Mouse (Mus musculus): ENCODE measurements around the gene Ren1.

Ren1 gene

DNA sequence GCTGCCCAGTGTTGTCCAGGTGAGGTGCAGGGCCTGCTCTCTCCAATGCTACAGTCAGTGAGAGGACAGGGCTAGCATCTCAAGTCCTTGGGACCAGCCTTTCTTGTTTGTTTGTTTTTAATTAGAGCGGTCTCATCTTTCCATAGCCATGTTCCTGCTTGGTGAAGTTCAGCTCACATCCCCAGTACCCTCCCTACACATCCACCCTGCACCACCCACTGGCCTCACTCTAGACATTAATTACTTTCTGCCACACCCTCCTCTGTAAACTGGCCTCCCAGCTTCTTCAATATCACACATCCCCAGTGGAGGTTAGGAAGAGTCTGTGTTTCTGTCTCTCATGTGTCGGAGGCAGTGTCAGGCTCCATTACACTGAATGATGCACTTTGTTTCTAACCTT lies 6.0 kb upstream of the Ren1 start:
- DNase-seq (ENCODE audit: low spot score), result no peak

DNA sequence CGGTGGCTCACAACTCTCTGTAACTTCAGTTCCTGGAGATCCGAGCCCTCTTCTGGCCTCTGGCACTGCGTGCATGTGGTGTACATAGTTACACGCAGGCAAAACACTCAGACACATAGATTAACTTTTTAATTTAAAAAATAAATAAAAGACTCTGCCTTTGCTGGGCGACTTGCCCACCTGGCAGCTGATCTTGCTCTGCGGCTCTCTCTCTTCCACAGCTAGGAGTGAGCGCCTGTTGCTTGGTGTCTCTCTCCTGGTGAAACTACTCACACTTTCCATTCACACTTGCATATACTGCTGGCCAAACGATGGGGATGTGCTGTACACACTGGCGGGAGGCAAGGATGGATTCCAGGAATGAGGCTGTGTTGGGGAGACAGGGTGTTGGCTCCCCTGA lies 3.8 kb upstream of the Ren1 start:
- DNase-seq (ENCODE audit: low spot score), result no peak

DNA sequence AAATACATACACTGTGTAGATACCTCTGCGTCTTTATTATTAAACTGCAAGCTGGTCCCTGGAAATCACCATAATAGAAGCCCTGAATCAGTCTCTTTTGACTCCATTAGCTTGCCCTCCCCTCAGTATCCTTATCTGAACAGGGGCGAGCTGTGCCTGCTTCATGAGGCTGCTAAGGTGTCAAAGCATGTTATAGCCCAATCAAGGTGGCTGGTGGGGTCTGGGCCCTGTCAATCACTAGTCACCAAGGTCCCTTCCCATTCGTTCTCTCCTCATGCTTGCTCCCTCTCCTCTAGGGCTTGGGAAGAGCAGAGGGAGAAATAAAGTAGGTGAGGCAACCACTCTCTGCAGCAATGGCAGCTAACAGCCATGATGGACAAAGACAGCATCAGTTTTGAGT lies 3.1 kb upstream of the Ren1 start:
- DNase-seq (ENCODE audit: low spot score), result no peak

DNA sequence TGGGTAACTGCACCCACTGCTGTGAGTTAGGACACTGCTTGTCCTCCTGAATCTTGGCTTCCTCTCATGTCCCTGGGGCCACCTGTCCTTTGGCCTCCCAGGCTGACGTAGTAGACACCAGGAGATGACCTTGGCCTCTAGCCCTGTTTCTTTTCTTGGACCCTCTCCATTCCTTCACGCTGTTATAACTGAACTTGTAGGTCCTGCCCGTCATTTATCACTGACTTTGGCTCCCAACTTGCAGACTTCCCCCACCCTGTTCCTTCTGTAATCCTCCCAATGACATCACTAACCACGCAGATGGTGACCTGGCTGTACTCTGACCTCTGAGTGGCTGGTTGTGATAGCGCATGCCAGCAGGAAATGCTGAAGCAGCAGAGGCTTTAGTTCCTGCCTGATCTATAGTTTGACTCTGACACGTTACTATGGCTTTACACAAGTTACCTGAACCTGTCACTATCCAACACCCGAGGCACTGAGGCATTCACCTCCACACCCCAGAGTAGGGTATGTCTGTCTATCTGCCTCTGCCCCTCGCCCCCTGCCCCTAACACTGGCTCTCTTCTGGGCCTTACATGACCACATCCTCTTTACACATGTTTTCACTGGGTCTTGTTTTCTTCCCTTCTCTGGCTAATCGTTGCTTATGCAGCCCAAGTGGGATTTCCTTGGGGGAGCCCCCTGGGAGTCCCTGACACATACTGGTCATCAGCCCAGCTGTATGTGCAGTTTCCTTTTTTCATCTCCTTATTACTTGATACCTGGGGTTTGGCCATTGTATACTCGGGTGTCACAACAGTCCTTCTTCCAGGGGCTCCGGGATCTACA lies 2.4 kb upstream of the Ren1 start:
- no peak for DNase-seq (ENCODE audit: low spot score)

DNA sequence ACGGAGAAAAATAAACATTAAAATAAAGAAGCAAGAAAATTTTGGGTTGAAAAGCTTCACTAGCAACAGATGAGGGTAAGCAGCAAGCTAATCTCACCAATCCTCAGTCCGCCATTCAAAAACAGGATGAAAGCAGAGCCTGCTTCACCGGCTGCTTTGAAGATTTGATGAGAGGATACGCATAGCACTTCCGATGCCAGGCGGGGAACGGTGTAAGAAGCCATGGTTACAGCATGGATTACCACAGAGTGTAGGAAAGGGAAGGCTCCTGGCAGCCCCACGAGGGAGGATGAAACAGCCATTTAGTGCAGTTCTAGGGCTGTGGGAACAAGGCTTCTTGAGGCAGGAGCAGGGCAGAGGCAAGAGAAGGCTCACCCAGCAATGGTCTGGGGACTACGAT lies 1.5 kb downstream of the Ren1 start:
- DNase-seq (ENCODE audit: low spot score), result no peak

DNA sequence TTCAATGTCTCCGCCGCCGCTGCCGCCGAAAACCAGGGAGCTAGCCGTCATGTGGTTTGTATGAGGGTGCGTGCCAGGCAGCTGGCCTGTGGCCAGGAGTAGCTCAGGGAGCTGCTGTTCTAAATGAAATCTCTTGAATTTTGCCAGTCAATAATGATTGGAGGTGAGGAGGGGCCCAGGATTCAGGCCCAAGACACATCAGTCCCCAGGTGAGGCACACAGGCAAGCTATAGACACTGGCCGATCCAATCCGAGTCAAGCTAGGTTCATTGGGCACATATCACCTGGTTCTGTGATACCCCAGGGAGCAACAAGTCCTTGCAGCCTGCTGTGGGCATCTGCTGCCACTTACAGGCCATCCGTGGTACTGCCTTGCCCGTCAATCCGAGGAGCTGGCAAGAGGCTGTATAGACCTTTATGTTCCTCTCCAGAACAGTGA lies 3.1 kb downstream of the Ren1 start:
- no peak for DNase-seq (ENCODE audit: low spot score)

DNA sequence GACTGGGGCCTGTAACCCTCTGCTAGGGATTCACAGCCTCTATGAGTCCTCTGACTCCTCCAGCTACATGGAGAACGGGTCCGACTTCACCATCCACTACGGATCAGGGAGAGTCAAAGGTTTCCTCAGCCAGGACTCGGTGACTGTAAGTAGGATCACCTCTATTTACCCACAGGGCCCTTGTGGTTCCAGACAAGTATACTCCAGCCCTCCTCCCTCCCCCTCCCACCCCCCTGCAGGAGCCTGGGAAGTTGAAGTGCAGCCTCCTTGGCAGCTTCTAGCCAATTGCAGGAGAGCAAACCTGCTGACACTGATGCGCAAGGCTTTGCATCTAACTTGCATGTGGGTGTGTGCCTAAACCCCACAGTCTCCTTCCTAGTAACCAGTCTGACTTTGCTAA lies 5.2 kb downstream of the Ren1 start:
- no peak for DNase-seq (ENCODE audit: low spot score)

DNA sequence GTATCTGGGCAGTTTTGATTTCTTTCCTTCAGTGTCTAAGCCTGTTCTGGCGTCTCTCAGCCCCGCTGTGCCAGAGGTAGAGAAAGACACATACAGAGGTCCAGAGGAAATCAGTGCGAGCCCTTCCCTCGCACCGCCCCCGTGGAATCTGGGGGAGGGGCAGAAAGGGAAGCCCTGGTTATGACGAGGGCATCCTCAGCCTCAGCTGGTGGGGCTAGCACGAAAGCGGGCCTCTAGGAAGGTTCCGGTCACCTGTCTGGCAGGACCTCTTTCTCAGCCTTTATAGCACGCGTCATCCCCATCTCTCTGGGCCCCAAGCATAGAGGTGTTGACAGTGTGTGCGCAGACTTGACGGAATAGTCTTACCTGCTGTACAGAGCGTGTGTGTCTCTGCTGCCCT lies 5.6 kb downstream of the Ren1 start:
- DNase-seq (ENCODE audit: low spot score), result no peak

DNA sequence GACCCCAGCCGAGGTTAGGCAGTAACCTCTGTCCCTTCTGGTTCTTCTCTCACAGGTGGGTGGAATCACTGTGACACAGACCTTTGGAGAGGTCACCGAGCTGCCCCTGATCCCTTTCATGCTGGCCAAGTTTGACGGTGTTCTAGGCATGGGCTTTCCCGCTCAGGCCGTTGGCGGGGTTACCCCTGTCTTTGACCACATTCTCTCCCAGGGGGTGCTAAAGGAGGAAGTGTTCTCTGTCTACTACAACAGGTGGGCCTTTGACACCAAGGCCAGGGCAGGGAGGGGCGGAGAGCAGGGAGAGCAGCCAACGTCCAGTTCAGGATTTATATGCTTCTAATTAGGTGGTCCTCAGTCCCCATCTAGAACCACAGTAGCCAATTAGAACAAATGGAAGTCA lies 6.0 kb downstream of the Ren1 start:
- no peak for DNase-seq (ENCODE audit: low spot score)

DNA sequence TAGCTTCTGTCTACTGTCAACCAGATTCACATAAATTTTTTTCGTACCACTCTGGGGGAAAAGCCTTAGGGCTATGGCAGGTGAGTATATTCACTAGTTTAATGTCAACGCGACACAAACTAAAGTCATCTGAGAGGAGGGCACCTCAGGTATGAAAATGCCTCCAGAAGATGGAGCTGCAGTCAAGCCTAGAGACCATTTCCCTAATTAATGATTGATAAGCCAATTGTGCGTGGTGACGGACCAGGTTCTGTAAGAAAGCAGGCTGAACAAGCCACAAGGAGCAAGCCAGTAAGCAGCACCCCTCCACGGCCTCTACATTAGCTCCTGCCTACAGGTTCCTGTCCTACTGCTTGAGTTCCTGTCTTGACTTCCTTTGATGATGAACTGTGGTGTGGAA lies 10.7 kb downstream of the Ren1 start:
- DNase-seq (ENCODE audit: low spot score), result no peak

DNA sequence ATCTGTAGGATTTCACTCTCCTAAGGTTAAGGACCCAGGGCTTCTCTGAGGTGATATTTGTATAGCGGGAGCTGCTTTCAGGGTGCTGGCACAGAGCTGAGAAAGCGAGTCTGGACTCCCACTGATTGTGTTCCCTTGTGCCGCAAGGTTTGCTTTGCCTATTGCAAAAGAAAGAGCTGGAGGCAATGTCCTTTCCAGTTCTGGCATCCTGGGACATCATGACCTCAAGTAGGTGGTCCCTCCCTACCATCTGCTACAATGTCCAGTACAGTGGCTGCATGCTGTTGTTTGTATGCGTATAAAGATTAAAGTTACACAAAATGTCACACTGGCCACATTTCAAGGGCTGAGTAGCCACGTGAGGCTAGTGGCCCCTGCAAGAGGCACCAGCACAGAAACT lies 11.8 kb downstream of the Ren1 start:
- no peak for DNase-seq (ENCODE audit: low spot score)

DNA sequence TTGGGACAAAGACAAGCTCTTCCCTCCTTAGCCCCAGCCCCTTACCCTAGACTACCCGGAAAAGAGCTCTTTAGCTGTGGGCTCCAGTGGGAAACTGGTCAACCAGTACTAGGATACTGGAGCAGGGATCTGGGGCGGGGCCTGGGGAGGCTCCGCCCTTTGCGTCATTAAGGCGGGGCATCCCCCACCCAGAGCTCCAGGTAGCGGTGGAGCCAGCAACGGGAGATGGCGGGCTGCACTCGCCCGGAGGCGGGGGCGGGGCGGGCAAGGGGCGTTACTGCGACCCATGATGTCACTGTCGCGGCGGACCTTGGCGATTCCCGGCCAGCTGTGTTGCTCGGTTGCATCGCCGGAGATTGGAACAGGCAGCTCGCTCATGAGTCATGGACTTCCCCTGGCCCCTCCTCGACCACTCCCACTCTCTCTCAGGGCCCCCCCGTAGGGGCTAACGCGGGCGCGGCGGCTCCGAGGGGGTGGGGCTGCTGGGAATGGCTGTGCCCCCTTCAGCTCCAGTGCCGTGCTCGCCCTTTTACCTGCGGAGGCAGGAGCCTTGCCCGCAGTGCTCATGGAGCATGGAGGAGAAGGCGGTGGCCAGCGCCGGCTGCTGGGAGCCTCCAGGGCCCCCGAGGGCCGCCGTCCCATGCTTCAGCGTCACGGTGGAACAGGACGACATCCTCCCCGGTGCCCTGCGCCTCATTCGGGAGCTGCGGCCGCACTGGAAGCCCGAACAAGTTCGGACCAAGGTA lies 13.1 kb downstream of the Ren1 start, which contains the start of gene Etnk2:
Etnk2 (plus strand) TSS at position 297 of the 746 bp plus-strand sequence.
- DNase-seq (ENCODE audit: low spot score), result peak; percentile 38

DNA sequence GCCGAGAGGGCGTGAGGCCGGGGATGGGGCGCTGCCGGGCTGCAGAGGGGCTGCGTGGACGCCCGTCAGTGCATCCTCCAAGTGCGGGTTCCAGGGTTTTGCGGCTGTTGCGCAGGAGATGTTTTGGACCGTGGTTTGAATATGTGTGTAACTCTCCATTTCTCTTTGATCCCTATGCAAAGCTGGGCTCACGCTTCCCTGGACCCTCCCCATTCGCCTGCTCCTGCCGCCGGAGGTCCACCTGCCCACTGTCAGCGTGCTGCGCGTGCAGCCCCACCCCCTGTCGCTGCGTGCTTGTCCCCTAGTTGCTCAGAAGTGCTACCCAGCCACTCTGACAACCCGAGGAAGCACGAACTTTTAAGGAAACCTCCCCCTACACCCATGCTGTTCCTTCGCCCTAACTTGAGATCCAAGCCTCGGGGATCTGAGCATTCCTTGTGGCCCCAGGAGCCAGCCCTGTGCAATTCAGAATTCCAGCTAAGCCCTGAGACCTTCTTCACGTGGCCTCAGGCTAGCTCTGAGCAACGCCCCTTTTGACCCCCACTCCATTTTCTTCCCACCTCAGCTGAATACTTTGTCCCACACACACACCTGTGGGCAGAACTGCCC lies 13.8 kb downstream of the Ren1 start:
- no peak for DNase-seq (ENCODE audit: low spot score)

DNA sequence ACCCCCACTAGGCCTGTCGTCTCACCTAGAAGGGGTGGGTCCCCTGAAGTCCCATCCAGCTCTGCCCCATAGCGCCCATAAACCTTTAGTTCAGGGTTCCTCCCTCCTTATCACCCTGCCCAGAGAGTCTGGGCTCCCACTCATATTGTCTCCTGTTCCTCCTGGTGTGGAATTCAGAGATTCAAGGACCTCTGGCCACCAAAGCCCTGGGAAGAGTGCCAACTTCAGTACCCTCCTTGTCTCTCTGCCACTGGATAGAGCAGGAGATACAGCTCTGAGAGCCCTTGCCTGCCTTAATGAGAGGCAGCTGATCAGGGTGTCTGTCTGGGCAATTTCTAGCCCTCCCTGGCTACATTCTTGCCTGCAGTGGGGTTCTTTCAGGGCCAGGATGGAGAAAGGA lies 14.6 kb downstream of the Ren1 start:
- DNase-seq (ENCODE audit: low spot score), result no peak

DNA sequence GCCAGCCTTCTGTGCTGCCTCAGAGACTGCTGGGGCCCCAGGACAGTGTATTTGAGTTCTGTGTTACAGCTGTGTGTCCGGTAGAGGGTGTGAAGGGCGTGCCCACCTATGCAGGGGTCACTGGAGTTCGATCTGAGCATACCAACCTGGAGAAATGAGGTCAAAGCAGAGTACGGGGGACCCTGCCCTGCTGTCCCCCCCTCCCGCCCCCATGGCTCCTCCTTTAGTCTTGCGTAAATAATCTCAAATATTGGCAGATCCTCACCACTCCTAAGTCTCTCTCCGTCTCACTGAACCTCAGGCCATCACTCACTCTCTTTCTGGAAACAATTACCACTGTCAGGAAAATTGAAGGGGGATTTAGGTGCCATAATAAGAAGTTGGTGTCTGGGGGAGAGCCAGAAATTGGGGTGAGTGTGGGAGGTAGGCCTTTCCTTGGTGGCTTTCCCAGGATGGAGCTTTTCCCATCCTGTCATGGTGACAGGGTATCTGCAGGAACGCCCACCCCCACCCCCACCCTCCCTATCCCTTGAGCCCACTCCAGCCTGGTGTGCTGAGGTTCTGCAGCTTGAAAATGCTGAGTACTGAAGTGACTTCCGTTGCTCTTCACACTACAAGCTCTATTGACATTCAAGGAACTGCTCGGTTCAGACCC lies 16.8 kb downstream of the Ren1 start:
- no peak for DNase-seq (ENCODE audit: low spot score)

DNA sequence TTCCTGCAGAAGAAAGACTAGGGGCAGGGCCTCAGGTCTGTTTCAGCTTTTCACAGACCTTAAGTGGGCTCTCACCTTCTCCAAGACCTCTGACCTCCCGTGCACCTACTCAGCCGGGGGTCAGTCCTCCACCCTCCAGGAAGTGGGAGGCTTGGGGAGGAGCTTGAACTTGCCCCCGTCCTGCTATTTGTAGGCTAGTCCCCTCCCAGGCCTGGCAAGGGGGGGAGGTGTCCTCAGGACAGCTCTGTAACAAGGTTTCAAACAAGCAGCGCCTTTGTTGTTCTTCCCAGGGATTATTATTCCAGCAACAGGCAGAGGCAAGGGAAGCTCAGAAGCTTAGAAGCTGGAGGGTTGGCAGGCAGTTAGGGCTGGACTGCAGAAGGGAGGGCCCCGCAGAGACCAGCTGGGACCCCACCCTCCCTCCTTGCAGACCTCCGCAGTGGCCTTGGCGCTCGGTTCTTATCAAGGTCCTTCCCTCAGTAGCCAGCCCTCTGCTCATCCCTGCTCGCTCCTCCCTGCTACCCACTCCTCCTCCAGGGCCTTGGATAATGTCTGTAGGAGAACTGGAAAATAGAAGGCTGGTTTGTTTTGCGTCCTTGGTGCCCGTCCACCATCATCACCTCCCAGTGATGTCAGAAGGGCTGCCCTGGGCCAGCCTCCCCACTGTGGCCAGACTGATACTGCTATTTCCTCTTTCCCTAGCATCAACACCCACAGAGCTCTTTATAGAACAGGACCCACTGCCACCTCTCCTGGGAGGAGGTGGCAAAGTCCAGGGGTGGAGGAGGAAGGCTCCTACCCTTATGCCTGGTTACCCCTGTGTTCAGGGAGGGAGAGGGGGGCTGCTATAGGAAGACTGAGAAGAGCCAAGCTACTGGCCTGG lies 17.5 kb downstream of the Ren1 start:
- no peak for DNase-seq (ENCODE audit: low spot score)

DNA sequence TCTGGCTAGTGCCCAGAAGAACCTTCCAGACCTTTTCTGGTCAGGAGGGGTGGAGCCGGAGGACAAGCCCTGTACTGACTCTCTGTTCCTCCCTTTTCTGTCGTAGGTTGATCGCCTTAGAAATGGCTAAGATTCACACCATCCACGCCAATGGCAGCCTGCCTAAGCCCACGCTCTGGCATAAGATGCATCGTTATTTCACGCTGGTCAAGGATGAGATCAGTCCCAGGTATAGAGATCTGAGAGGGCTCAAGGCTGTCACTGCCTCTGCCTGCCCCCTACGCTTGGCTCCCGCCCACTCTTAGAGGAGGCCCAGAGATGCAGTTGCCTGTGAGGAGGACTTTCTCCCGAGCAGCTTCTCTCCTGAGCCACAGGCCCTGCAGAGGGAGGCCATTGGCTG lies 18.3 kb downstream of the Ren1 start:
- no peak for DNase-seq (ENCODE audit: low spot score)

DNA sequence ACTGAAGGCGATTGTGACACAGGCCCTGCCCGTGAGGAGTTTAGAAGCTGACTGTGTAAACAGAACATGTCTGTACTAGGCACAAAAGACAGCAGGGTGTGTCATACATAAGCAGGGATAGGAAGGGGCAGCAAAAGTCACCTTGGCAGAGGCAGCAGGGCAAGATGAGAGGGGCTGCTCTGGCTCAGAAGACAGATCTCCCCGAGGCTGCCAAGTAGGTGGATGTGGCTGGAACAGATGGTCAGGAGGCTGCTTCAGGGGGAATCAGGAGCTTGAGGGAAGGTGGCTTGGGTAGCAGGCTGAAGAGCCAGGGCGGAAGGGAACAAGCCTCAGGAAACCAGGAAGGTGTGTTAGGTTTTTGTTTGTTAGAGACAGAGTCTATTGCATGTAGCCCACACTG lies 20.0 kb downstream of the Ren1 start:
- DNase-seq (ENCODE audit: low spot score), result no peak

DNA sequence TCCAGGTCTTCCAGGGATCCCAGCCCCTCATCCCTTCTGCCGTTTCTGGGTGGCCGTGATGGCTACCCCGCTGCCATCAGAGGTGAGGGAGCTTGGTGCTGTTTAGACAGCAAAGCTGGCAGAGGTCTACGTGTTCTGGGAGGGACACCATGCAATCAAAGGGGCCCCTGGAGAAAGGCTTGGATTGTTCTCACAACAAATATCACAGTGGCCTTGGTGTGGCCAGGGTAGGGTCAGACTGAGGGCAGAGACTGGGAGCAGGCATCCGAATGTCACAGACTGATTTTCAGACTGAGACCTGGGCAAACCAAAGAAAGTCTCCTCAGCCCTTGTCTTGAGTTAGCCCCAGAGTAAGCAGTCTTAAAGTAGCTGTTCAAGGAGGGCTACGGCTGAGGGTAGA lies 21.1 kb downstream of the Ren1 start:
- DNase-seq (ENCODE audit: low spot score), result no peak

DNA sequence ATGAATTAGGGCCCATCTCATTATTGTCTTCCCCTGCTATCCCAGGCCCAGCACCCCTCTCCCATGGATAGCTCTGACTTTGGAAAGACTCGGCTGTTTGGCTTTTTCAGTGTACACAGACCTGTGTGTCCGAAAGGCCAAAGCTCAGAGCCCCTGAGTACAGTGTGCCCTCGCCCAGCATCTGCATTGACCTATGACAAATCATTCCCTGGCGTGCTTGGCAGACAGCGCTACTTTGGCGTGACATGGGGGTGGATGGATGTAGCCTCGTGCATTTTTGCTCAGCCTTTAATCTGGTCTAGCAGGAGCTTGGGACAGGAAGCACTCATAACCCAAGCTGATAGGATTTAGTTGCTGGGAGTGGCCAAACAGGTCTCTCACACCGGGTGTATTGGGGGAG lies 21.8 kb downstream of the Ren1 start:
- no peak for DNase-seq (ENCODE audit: low spot score)

DNA sequence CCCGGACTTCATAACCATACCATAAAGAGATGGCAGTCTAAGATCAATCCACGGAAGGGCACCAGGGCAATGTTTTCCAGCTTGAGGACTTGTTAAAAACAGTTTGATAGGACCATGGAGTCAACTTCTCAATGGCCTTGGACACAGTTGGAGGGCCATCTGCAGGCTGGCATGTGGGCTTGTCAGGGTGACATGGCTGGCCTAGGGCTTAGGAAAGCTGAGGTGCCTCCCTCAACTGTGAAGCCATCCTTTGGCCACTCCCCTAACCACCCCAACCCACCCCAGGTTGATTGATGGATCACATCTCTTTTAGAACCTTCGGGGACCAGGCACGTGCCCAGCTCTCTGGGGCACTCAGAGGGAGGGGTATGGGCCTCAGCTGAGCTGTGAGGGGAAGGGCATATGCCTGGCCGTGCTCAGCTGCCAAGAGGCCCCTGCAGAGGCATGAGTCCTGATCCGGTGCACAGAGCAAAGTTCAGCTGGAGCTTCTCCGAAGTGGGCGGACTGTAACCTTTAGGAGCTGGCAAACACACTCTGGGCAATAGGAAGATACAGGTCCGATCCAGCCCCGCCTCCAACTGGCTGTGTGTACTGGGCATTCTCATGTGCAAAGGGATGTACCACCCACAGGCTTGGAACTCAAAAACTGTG lies 25.5 kb downstream of the Ren1 start:
- no peak for DNase-seq (ENCODE audit: low spot score)

Data from urinary bladder, postnatal 10 days (tissue).